Mouse (Mus musculus) forebrain, embryonic 16.5 days (tissue): ENCODE measurements around the gene Rsrc1. TPM values are rescaled to one million over a fixed set of nuclear protein-coding genes. Genes with fewer than 3 reads are reported as not detected.
A peak's percentile ranks its signal among the peaks of the same experiment; 100 is the strongest.

ENCODE experiments used
- ATAC-seq: fragments of 200-750 bp; cut with Nextera tagmentation; 2 replicates; pipeline ENCODE4 v1.8.0; 2017; ENCODE audit warnings: mild to moderate bottlenecking, moderate library complexity
- H3K27ac ChIP-seq: fragments of 300-500 bp; sonication (generic); 2 replicates; pipeline ENCODE4 v1.5.1; 2014; ENCODE audit warnings: low read length, control low read depth
- H3K27me3 ChIP-seq: fragments of 300-500 bp; sonication (generic); replicated peaks from 2 replicates; pipeline ENCODE4 v1.6.1; 2014; ENCODE audit warnings: low read length; ENCODE audit not compliant: control insufficient read depth, insufficient read depth
- H3K36me3 ChIP-seq: fragments of 300-500 bp; sonication (generic); 2 replicates; pipeline ENCODE4 v1.6.1; 2014; ENCODE audit not compliant: control insufficient read depth, insufficient read depth
- H3K4me1 ChIP-seq: fragments of 300-500 bp; sonication (generic); replicated peaks from 2 replicates; pipeline ENCODE4 v1.6.1; 2014; ENCODE audit warnings: low read length; ENCODE audit not compliant: control insufficient read depth, insufficient read depth
- H3K4me2 ChIP-seq: fragments of 300-500 bp; sonication (generic); 2 replicates; pipeline ENCODE4 v1.6.1; 2014; ENCODE audit warnings: mild to moderate bottlenecking, low read length, control low read depth
- H3K4me3 ChIP-seq: fragments of 300-500 bp; sonication (generic); replicated peaks from 2 replicates; pipeline ENCODE4 v1.5.1; 2014; ENCODE audit warnings: mild to moderate bottlenecking, low read length, control low read depth
- H3K9ac ChIP-seq: fragments of 300-500 bp; sonication (generic); replicated peaks from 2 replicates; pipeline ENCODE4 v1.6.1; 2014; ENCODE audit warnings: low read depth, low read length, control low read depth
- H3K9me3 ChIP-seq: fragments of 300-500 bp; sonication (generic); 2 replicates; pipeline ENCODE4 v1.6.1; 2016; ENCODE audit warnings: low read length; ENCODE audit not compliant: control insufficient read depth
- WGBS: fragments of 180-500 bp; shearing (Covaris S2); extraction: QIAGEN DNeasy Blood & Tissue Kit; methylation state at CpG from one replicate; pipeline ENCODE4 v1.1.7; 2014; 5-methylcytosine and 5-hydroxymethylcytosine counted together
- polyA plus RNA-seq: library from polyadenylated mRNA; unstranded; fragments of >200 nt; fragmentation: Nextera tagmentation; extraction: Ambion mirVana; gene quantifications from 2 replicates; pipeline ENCODE4 v1.2.1, GENCODE M21; 2015

The Rsrc1 gene
- polyA plus RNA-seq, 1 experiment from 2014 or later, result 24.3 TPM

DNA sequence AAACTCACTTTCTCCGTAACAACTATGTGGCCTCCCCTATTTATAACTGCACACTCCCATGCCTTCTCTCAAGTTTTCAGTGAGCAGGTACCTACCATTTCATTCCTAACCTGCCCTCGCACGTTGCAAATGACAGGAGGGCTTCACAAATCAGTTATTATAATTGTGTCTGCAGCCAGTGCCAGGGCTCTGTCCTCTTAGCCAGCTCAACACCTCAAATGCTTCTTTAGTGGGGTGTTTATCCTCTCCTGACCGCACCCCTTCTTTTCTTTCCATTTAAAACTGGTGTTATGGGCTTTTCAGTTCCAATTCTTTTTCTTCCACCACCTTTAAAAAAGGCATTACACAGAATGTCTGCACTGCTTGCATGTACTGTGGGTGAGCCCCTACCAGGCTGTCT is 391.0 kb downstream of the Rsrc1 start:
- H3K4me3 ChIP-seq, result no peak overlapping the region
- ATAC-seq, result no peak
- H3K4me1 ChIP-seq, result 0 out of 2 replicates have a peak, but pooled peaks cover 2% of the 10 kb centered on the region
- no peak overlapping the region for H3K9ac ChIP-seq
- H3K27me3 ChIP-seq, result peaks cover 14% of the 10 kb centered on the region
- no peak overlapping the region for H3K4me2 ChIP-seq
- H3K27ac ChIP-seq, result no peak overlapping the region
- WGBS, result 72% methylated on average over 4 of the region's 4 CpGs
- H3K9me3 ChIP-seq, result no peaks in the 10 kb centered on the region
- no peaks in the 10 kb centered on the region for H3K36me3 ChIP-seq

DNA sequence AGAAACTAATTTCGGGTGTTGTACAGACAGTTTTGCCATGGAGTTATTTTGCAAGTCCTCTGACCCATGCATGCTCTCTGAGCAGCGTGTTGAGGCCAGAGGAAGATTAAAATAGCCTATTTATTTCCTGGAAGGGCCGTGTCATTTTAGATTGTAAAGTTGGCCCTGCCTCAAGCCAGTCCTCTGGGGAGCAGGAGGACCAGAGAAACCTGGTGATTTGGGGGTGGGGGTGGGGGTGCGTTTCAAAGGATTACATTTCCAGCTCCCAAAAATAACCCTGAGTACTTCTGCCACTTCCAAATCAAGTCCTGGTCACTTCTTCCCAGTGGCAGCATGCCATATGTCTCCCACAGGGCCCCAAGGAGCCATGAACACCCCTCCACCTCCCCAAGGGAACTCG is 391.6 kb downstream of the Rsrc1 start:
- no peaks in the 10 kb centered on the region for H3K36me3 ChIP-seq
- no peaks in the 10 kb centered on the region for H3K9me3 ChIP-seq
- H3K4me2 ChIP-seq, result no peak overlapping the region
- no peak overlapping the region for H3K9ac ChIP-seq
- 0 out of 2 replicates have a peak, but pooled peaks cover 2% of the 10 kb centered on the region for H3K4me1 ChIP-seq
- no peak overlapping the region for H3K4me3 ChIP-seq
- 55% methylated on average over 5 of the region's 5 CpGs for WGBS
- peaks cover 14% of the 10 kb centered on the region for H3K27me3 ChIP-seq
- ATAC-seq, result no peak
- H3K27ac ChIP-seq, result no peak overlapping the region

DNA sequence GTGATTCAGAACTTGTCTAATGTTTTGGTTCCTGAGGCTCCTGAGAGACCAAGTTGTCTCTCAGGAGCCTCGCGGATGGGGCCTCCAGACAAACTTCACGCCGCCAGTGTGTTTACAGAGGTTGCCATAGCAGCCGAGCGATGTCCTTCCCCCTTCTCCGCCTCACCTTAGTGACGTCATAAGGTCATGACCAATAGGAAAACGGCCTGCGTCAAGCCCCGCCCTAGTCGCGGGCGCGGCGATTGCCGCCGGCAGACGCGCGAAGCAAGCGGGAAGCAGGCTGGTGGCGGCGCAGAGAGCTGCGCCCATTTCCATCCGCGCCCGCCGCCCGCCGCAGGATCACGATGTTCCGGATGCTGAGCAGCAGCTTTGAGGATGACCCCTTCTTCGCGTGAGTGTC is 392.7 kb downstream of the Rsrc1 start, which contains the start of gene Mlf1:
Gene Mlf1, plus strand, starts transcription at position 226 of the 400 bp plus-strand sequence.
- Histone ChIP-seq H3K4me1 (0 out of 2 replicates have a peak, but pooled peaks cover 2% of the 10 kb centered on the region), H3K9me3 (no peaks in the 10 kb centered on the region), H3K36me3 (no peaks in the 10 kb centered on the region), H3K9ac (peak within 1 kb of the TSS; percentile 58), H3K4me3 (peak within 1 kb of the TSS; percentile 55), H3K27ac (no peak within 1 kb of the TSS), H3K27me3 (peaks cover 14% of the 10 kb centered on the region), H3K4me2 (peak within 1 kb of the TSS; percentile 70)
- peak; percentile 100 for ATAC-seq
- WGBS, result under 1% methylated on average over 35 of the region's 35 CpGs

DNA sequence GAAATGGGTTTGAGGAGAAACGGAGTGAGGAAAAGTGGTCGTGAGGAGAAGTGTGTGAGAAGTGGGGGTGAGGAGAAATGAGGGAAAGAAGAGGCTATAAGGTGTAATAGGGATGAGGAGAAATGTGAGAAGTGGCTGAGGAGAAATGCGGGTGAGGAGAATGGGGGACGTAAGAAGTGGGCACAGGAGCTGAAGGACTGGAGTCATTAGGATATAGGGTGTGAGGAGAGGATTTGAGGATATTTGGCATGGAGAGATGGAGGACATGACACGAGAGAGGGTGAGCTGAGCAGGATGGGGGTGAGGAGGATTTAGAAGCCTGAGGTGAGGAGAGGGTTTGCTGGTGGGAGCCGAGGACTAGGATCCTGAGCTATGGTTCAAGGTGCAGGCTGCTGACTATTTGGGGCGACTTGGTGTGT is 393.2 kb downstream of the Rsrc1 start:
- Histone ChIP-seq H3K4me2 (peak overlapping the region; percentile 70), H3K4me1 (0 out of 2 replicates have a peak, but pooled peaks cover 2% of the 10 kb centered on the region), H3K4me3 (peak overlapping the region; percentile 55), H3K9me3 (no peaks in the 10 kb centered on the region), H3K27me3 (peaks cover 14% of the 10 kb centered on the region), H3K36me3 (no peaks in the 10 kb centered on the region), H3K27ac (no peak overlapping the region), H3K9ac (peak overlapping the region; percentile 58)
- 32% methylated on average over 7 of the region's 7 CpGs for WGBS
- peak; percentile 50 for ATAC-seq

DNA sequence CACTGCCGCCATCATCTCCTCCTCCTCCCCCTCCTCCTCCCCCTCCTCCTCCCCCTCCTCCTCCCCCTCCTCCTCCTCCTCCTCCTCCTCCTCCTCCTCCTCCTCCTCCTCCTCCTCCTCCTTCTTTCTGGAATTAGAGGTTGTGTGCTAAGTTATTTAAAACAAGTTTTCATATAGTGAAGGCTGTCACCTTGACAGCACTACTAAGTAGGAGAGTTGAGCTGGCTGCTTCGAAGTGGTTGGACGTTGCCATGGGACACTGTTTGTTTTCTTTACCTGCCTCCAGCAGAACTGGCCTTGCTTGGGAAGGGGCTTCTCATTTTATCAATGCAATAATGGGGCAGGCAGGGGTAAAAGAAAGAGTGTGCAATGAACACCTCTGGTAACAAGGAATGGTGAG is 393.9 kb downstream of the Rsrc1 start, which contains the start of gene Gm17402:
Gene Gm17402, minus strand, starts transcription at position 101 of the 400 bp plus-strand sequence.
- H3K9ac ChIP-seq, result peak within 1 kb of the TSS; percentile 58

DNA sequence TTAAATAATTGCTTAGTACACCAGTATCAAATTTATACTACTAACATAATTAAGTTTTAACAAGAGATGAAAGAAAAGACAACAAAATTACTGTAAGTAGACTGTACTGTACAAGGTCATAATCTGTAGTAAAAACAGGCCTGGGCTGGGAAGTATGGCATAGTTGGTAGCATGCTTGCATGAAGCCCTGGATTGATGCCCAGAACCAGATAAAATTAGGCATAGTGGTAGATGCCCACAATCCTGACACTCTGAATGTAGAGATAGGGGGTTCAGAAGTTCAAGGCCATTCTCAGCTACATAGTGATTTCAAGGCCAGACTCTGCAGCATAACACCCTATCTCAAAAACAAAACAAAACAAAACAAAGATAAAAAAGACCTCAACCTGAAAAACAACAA is 397.0 kb downstream of the Rsrc1 start:
- peaks cover 3% of the 10 kb centered on the region; the same call in 1 of the 2 replicates for H3K27me3 ChIP-seq
- no peak overlapping the region for H3K9ac ChIP-seq
- no peak overlapping the region for H3K4me2 ChIP-seq
- H3K9me3 ChIP-seq, result no peaks in the 10 kb centered on the region
- ATAC-seq, result no peak
- H3K4me3 ChIP-seq, result no peak overlapping the region
- H3K36me3 ChIP-seq, result no peaks in the 10 kb centered on the region
- no peak overlapping the region for H3K27ac ChIP-seq
- H3K4me1 ChIP-seq, result 0 out of 2 replicates have a peak, but pooled peaks cover 2% of the 10 kb centered on the region

More for the DNA sequence above, 393.9 kb downstream of the Rsrc1 start, which contains the start of gene Gm17402:
- Histone ChIP-seq H3K27ac (no peak within 1 kb of the TSS), H3K27me3 (peaks cover 14% of the 10 kb centered on the region), H3K4me1 (0 out of 2 replicates have a peak, but pooled peaks cover 2% of the 10 kb centered on the region), H3K9me3 (no peaks in the 10 kb centered on the region), H3K36me3 (no peaks in the 10 kb centered on the region), H3K4me2 (peak within 1 kb of the TSS; percentile 70), H3K4me3 (peak within 1 kb of the TSS; percentile 55)
- no peak for ATAC-seq
- 64% methylated on average over 3 of the region's 3 CpGs for WGBS

Other genes with a start within 250 kb of the Rsrc1 start
- 1.0 TPM in 2 replicates for gene Shox2, start 381 bp downstream of the Rsrc1 start, polyA plus RNA-seq